Mouse (Mus musculus) T-helper 17 cell (primary cell): ENCODE data around the gene Cdk5rap3.

Experiments
- in situ Hi-C, 2 experiments: fragments of 300-600 bp; cut with MboI, MseI; formaldehyde crosslinking; loops; 1 replicate in 1 of 2; 2 replicates in 1 of 2; pipeline ENCODE4 v1.15.1; 2025; ENCODE audit warnings: high pct_unique_total_duplicates in 2 of 2

Gene Cdk5rap3

DNA sequence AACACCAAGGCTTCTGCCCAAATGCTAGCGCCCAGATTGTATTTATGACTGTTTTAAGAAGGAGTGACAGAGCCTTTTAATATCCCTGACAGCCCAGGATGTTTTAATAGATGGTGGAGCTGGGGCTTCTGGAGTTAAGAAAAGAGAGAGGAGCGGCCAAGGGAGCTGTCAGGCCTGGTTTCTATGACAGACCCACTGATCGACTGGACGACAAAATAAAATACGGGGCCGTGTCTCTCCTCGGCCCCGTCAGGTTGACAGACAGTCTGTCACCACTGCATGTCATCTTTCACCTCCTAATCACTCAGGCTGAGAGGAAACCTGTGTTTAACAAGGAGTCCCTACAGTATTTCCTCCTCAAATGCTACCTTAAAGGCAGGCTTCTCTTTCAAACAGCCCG is 15.0 kb downstream of the Cdk5rap3 start:
- in situ Hi-C loops: no loop called here

- in situ Hi-C loops: loop anchor here in 1 of 2 experiments (10.0 kb wide), 1 partner anchor 555 kb away; no protein-coding TSS in a partner anchor
Measured at GRCm38 (mm10) chr11:96899449-96900306, 16.6 kb downstream of the Cdk5rap3 start.

DNA sequence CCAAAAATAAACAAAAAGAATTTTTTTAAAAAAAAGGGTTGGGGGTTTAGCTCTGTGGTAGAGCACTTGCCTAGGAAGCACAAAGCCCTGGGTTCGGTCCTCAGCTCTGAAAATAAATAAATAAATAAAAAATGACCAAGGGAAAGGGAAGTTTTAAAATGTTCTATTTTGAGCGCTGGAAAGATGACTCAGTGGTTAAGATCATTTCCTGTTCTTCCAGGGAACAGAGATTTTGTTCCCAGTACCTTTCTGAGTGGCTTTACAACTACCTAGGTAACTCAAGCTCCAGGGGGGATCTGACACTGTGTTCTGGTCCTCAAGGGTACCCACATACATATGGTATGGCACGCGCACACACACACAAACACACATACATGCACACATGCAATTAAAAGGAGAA is 20.4 kb downstream of the Cdk5rap3 start:
- in situ Hi-C loops: loop anchor here in 1 of 2 experiments (10.0 kb wide), 1 partner anchor 559 kb away; no protein-coding TSS in a partner anchor

DNA sequence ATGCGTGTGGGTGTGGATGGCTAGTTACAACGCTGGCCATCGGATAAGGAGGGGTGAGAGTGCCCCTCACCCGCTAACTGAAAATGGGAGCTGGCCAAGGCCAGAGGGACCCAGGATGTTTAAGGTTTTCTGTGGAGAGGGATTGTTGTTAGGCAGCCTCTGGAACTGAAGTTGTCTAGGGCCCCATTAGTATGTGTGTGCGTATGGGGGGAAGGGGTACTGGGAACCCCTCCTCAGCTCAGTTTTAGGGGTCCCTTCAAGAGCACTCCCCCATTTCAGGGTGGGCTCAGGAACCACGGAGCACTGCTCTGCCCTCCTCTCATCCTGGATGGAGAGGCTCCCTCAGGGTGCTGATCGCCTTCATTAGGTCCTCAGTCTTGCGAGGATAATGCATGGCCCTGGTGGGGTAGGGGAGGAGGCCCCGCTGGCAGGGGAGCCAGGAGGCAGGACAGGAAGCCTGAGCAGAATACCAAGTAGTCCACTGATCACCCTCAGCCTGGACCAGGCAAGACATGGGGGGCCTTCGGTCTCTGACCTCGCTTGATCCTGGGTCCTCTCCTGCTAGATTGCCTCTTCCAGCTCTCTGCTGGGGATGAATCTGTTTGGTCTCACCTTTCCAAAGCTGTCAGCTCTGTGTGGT is 23.0 kb downstream of the Cdk5rap3 start:
- in situ Hi-C loops: loop anchor here in 1 of 2 experiments (10.0 kb wide), 1 partner anchor 561 kb away; no protein-coding TSS in a partner anchor

DNA sequence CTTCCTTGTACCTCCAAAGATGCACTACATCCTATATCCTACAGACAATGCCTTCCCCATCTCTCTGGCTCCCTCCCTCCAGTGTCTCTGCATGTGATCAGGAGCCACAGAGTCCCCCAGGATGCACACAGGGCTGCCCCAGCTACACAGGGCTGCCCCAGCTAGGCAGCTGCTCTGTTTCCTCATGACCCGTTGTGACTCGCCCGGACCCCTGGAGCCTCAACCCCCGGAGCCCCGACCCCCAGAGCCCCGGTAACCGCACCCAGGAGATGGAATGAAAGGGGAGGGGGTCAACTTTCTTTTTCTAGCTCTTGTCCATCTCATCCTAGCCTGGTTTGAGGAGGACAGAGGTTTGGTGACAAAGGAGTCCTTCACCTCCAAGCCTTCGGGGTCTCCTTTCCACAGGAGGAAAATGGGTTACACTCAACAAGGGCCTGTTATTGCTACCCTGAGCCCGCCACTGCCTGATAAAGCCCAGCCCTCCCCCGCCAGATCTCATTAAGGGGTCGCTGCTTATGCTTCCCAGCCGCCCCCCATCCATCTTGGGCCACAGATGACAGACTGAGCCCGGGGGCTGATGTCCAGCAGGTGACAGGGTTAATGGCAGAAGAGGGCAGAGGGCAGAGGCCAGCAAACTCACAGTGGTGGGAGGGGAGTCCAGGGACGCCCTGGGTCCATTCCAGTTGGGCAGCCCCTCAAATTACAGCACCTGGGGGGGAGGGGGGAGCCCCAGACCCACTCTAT is 24.3 kb downstream of the Cdk5rap3 start:
- in situ Hi-C loops: loop anchor here in 1 of 2 experiments (10.0 kb wide), 1 partner anchor 563 kb away; no protein-coding TSS in a partner anchor

DNA sequence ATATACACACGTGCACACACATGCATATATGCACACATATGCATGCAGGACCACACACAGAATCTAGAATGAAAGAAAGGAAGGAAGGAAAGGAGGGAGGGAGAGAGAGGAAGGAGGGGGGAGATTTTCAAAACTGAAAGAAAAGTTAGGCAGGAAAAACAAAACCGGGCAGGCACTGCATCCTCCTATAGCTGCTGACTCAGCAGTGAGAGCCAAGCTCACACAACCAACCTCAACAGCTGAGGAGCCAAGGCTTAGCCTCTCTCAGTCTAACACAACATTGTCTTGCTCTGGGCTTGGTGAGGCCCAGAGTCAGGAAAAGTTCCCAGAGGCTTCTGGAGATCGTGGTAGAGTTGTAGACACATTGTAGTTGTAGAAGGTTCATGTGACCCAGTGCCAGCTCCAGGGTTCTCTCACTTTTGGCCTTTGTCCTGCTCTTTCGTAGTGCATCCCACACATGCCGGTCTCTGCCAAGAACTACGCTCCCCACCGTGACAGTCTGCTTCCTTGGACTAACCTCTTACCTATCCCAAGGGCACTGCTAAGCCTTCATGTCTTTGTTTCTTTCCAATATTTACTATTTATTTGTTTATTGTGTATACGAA is 29.3 kb downstream of the Cdk5rap3 start:
- in situ Hi-C loops: no loop called here

GRCm38 (mm10) chr11:96885901-96886340 is 30.4 kb downstream of the Cdk5rap3 start:
- in situ Hi-C loops: no loop called here

DNA sequence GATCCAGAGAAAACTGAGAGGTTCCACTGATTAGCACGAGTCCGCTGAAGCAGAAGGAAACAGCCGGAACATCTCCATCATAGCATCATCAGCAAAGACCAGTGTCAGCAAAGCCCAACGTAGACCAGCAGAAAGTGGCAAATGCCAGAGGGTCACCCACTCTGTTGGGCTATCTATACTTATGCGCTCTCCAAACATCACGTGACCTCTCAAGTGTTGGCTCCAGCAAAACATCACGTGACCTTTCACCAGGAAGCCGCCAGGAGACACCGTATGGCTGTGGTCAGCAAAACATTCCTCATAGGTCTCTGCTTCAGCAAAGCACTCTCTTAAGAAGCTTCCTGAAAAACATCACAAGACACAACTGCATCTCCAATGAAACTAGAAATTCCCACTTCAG is 36.0 kb downstream of the Cdk5rap3 start:
- in situ Hi-C loops: no loop called here

GRCm38 (mm10) chr11:96879359-96879758 is 36.9 kb downstream of the Cdk5rap3 start:
- in situ Hi-C loops: loop anchor here in 1 of 2 experiments (10.0 kb wide), 2 partner anchors 465 to 615 kb away; no protein-coding TSS in a partner anchor

GRCm38 (mm10) chr11:96878715-96879114 is 37.6 kb downstream of the Cdk5rap3 start:
- in situ Hi-C loops: loop anchor here in 1 of 2 experiments (10.0 kb wide), 2 partner anchors 464 to 614 kb away; no protein-coding TSS in a partner anchor

GRCm38 (mm10) chr11:96877071-96877470 is 39.2 kb downstream of the Cdk5rap3 start:
- in situ Hi-C loops: loop anchor here in 1 of 2 experiments (10.0 kb wide), 2 partner anchors 462 to 612 kb away; no protein-coding TSS in a partner anchor

DNA sequence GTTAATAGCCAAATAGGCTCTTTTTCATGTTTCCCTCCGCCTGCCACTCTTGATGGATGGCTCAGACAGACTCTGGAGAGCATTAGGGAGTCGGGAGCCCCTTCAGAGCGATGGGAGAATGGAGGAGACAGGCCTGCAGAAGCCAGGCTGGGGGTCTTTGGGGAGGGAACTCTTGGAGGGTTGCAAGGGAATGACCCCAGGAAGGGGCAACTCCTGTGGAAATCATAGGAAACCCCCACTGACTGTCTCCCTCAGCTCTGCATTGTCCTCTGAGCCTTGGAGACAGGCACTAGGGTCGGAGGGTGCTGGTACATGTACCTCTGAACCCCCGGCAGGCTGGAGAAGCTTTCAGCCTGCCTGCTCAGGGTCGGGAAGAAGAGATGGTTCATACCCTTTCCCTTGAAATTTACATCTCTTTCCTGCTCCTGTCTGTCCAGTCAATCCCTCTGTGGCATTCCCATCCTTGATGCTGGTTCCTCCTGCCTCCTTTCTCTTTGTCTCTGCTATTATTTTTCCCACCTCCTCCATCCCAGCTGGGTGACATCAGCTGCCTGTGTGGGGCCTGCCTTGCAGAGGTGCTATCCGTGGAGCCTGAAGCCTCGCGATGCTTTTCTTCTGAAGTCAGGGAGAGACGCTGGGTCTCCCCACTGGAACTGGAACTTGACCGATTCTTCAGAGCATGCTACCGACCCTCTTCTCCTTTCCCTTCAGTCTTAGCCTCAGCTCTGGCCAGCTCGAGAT is 39.8 kb downstream of the Cdk5rap3 start:
- in situ Hi-C loops: loop anchor here in 1 of 2 experiments (10.0 kb wide), 2 partner anchors 462 to 612 kb away; no protein-coding TSS in a partner anchor

DNA sequence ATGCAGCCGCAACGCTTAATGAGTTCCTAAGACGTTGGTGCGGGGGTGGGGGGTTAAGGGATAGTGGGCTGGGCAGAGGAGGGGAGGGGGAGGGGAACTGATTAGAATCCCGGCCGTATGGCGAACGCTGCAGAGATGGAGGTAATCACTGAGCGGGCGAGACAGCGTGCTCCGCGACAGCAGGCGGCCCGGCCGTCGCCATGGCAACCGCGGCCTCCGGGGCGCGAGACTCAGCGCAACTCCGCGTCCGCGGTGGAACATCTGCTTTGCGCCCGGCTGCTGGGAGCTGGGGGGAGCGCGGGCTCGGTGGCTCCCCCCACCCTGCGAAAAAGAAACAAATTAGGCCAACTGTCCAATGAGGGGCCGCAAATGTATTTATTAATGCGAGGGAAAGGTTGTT is 40.6 kb downstream of the Cdk5rap3 start:
- in situ Hi-C loops: loop anchor here in 1 of 2 experiments (10.0 kb wide), 2 partner anchors 461 to 611 kb away; no protein-coding TSS in a partner anchor

- in situ Hi-C loops: loop anchor here in 1 of 2 experiments (10.0 kb wide), 2 partner anchors 460 to 610 kb away; no protein-coding TSS in a partner anchor
Measured at GRCm38 (mm10) chr11:96875270-96875669, 41.0 kb downstream of the Cdk5rap3 start.

GRCm38 (mm10) chr11:96873601-96874140 is 42.6 kb downstream of the Cdk5rap3 start:
- in situ Hi-C loops: loop anchor here (5.0 to 10.0 kb wide), 4 partner anchors 34 to 609 kb away; no protein-coding TSS in a partner anchor

DNA sequence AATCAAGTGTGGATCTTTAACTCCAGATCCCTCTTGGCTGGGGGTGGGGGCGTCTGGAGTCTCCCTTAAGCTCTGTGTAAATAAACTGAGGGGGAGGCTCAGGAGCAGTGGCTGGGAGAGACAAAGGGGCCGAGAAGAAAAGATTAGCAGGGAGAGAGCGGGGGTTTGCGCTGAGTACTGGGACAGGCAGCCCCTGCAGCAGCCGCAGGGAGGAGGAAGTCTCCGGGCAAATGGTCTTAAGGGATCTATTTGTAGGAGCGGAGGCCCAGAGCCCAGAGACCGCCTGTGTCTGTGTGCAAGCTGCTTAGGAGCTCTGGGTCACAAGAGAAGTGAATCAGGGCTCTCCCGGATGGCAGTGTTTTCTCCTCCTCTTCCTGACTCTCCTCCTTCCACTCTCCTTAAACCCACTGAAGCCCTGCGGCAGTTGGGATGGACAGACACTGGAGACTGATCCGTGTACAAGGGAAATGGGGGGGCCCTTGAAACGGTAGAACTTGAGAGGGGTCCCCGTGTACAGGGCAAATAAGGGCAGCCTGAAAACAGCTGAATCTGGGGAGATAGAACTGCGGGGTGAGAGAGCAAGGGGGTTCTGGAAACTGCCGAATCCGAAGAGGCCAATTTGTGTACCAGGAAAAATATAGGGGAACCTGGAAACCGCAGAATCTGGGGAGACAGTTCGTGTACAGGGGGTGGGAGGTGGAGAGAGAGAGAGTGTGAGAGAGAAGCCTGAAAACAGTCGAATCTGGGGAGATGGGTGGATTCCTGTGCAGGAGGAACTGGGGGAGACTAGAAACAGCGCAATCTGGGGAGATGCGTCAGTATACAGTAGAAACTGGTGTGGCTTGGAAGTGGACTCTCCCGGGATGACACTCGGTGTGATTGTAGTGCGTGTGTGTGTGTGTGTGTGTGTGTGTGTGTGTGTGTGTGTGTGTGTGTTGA is 43.6 kb downstream of the Cdk5rap3 start:
- in situ Hi-C loops: loop anchor here (5.0 to 10.0 kb wide), 4 partner anchors 35 to 608 kb away; no protein-coding TSS in a partner anchor

DNA sequence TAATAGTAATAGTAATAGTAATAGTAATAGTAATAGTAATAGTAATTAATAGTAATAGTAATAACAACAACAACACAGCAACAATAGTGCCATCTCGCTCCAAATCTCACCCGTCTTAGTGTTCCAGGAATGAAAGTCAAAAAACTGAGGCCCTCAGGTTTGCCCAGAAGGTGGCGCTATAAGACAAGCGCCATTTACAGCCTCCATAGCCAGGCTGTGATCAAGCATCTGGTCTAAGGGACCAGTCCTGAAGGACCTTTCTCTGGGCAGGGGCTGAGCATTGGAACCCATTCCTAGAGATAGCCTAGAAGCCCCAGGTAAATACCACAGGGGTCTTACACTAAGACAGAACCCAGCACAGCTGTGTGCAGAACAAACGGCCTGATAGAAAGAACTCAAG is 49.1 kb downstream of the Cdk5rap3 start:
- in situ Hi-C loops: loop anchor here (5.0 to 10.0 kb wide), 2 partner anchors 85 to 582 kb away; partner anchors contain the start of genes Hoxb7 (in 1 of the 2) and Hoxb8 (in 1 of the 2)
